Mouse (Mus musculus): ENCODE data around the gene Fer.
A peak's percentile ranks its signal among the peaks of the same experiment; 100 is the strongest.

Gene Fer

GRCm38 (mm10) chr17:64086875-64087608 lies 224.2 kb downstream of the Fer start:
- DNase-seq (ENCODE audit: low spot score in 2 of 2): no peak

GRCm38 (mm10) chr17:64087871-64088270 lies 225.0 kb downstream of the Fer start:
- no peak for DNase-seq (ENCODE audit: low spot score in 2 of 2)

- DNase-seq (ENCODE audit: low spot score in 2 of 2): no peak
Measured at GRCm38 (mm10) chr17:64093716-64094115, 230.9 kb downstream of the Fer start.

- no peak for DNase-seq (ENCODE audit: low spot score in 2 of 2)
Measured at GRCm38 (mm10) chr17:64096811-64097210, 233.9 kb downstream of the Fer start.

- DNase-seq (ENCODE audit: low spot score in 2 of 2): no peak
Measured at GRCm38 (mm10) chr17:64097788-64098359, 235.0 kb downstream of the Fer start.

- no peak for DNase-seq (ENCODE audit: low spot score in 2 of 2)
Measured at GRCm38 (mm10) chr17:64099395-64100171, 236.7 kb downstream of the Fer start.

GRCm38 (mm10) chr17:64100172-64100510 lies 237.3 kb downstream of the Fer start:
- no peak for DNase-seq (ENCODE audit: low spot score in 2 of 2)

GRCm38 (mm10) chr17:64108773-64109172 lies 245.9 kb downstream of the Fer start:
- no peak for DNase-seq (ENCODE audit: low spot score in 2 of 2)

GRCm38 (mm10) chr17:64109871-64110270 lies 247.0 kb downstream of the Fer start:
- DNase-seq (ENCODE audit: low spot score in 2 of 2): no peak

GRCm38 (mm10) chr17:64113625-64114024 lies 250.8 kb downstream of the Fer start:
- DNase-seq (ENCODE audit: low spot score in 2 of 2): no peak

- no peak for DNase-seq (ENCODE audit: low spot score in 2 of 2)
Measured at GRCm38 (mm10) chr17:64116762-64117161, 253.9 kb downstream of the Fer start.

GRCm38 (mm10) chr17:64119697-64120288 lies 256.9 kb downstream of the Fer start:
- no peak for DNase-seq (ENCODE audit: low spot score in 2 of 2)

- no peak for DNase-seq (ENCODE audit: low spot score in 2 of 2)
Measured at GRCm38 (mm10) chr17:64122556-64122955, 259.7 kb downstream of the Fer start.

- DNase-seq (ENCODE audit: low spot score in 2 of 2): no peak
Measured at GRCm38 (mm10) chr17:64123732-64124131, 260.9 kb downstream of the Fer start.

GRCm38 (mm10) chr17:64126904-64127303 lies 264.0 kb downstream of the Fer start:
- no peak for DNase-seq (ENCODE audit: low spot score in 2 of 2)

GRCm38 (mm10) chr17:64129750-64130149 lies 266.9 kb downstream of the Fer start:
- no peak for DNase-seq (ENCODE audit: low spot score in 2 of 2)

- DNase-seq (ENCODE audit: low spot score in 2 of 2): peak; percentile 64 to 79
Measured at GRCm38 (mm10) chr17:64130356-64130755, 267.5 kb downstream of the Fer start.

- no peak for DNase-seq (ENCODE audit: low spot score in 2 of 2)
Measured at GRCm38 (mm10) chr17:64132183-64132582, 269.3 kb downstream of the Fer start.

- DNase-seq (ENCODE audit: low spot score in 2 of 2): no peak
Measured at GRCm38 (mm10) chr17:64135941-64136650, 273.2 kb downstream of the Fer start.

- DNase-seq (ENCODE audit: low spot score in 2 of 2): no peak
Measured at GRCm38 (mm10) chr17:64138036-64138717, 275.3 kb downstream of the Fer start.

- no peak for DNase-seq (ENCODE audit: low spot score in 2 of 2)
Measured at GRCm38 (mm10) chr17:64139231-64139915, 276.5 kb downstream of the Fer start.

All from right cerebral cortex, adult 2 months (tissue).